Mouse (Mus musculus) bone marrow, adult 2 months (tissue): ENCODE measurements around the gene Tmem39b. TPM values are rescaled to one million over a fixed set of nuclear protein-coding genes. Genes with fewer than 3 reads are reported as not detected.
A peak's percentile ranks its signal among the peaks of the same experiment; 100 is the strongest.

Experiments used
- H3K27ac ChIP-seq: fragments of 200-500 bp; 2 replicates; pipeline ENCODE4 v1.5.1; 2012; ENCODE audit warnings: low read depth, mild to moderate bottlenecking, control low read depth, inconsistent platforms, low read length; ENCODE audit not compliant: control insufficient read depth, poor library complexity, insufficient read depth
- H3K4me1 ChIP-seq: fragments of 200-500 bp; 2 replicates; pipeline ENCODE4 v1.6.1; 2011; ENCODE audit warnings: low read length; ENCODE audit not compliant: control insufficient read depth, insufficient read depth
- H3K4me3 ChIP-seq: fragments of 200-500 bp; replicated peaks from 2 replicates; pipeline ENCODE3; 2011; ENCODE audit warnings: mild to moderate bottlenecking, low read depth, low read length, control low read depth; ENCODE audit not compliant: control insufficient read depth
- CTCF ChIP-seq: fragments of 200-500 bp; IDR thresholded peaks from 2 replicates; pipeline ENCODE4 v1.5.1; 2011; ENCODE audit warnings: low read length, control low read depth; ENCODE audit not compliant: control insufficient read depth, insufficient read depth
- POLR2A ChIP-seq: fragments of 200-500 bp; IDR thresholded peaks from 2 replicates; pipeline ENCODE4 v1.6.1; 2011; ENCODE audit warnings: low read depth, mild to moderate bottlenecking, control low read depth, low read length, borderline replicate concordance; ENCODE audit not compliant: control insufficient read depth
- WGBS: fragments of 180-500 bp; shearing (Covaris S2); methylation state at CpG from one replicate; pipeline ENCODE4 v1.1.7; 2018; 5-methylcytosine and 5-hydroxymethylcytosine counted together
- polyA plus RNA-seq: library from polyadenylated mRNA; stranded (reverse); fragments of >200 nt; gene quantifications from 2 replicates; pipeline ENCODE4 v1.2.4, GENCODE M21; 2011; ENCODE audit warnings: low replicate concordance; ENCODE audit not compliant: missing spikeins, insufficient read depth, insufficient read length

The Tmem39b gene
- polyA plus RNA-seq, 1 experiment: 9.3 TPM

DNA sequence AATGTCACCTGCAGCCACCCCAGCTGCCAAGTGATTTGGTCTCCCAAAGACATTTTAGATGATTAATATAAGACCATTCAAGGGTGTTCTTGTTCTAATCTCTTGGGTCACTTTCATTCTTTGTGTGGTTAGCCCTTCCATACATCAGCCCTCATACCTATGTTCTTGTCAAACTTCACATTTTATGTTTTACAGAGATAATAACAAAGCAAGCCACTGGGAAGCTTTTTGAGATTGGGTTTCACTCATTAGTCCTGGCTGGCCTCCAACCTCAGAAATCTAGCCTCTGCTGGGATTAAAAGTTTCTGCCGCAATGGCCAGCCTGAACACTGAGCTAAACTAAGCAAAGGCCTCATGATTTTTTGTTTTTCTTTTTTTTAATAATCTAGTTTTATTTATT lies 3.6 kb upstream of the Tmem39b start:
- Histone ChIP-seq H3K4me3 (no peak overlapping the region), H3K27ac (no peak overlapping the region), H3K4me1 (no peaks in the 10 kb centered on the region)
- no peak for TF ChIP-seq POLR2A
- 64% methylated on average over 1 of the region's 1 CpGs for WGBS

DNA sequence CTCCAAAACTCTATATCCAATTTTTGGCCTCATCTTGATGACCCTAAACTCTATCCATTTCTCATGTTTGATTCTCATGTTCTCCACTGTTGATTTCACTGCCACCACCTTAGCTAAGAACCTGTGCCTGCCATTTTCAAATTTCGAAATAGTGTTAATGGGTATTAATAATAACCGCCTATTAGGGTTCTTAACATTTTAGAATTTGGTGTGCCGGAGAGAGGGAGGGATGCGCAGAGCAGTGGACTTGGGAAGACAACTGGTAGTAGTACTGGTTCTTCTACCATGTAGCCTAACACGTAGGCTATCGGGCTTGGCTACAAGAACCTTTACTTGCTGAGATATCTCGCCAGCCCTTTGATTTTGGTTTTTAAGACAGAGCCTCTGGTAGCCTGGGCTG lies 553 bp upstream of the Tmem39b start:
- no peak for TF ChIP-seq POLR2A
- TF ChIP-seq CTCF: no peak
- WGBS: 80% methylated on average over 7 of the region's 7 CpGs
- H3K27ac ChIP-seq: no peak overlapping the region
- H3K4me1 ChIP-seq: peaks cover 1% of the 10 kb centered on the region; the same call in 1 of the 2 replicates
- no peak overlapping the region for H3K4me3 ChIP-seq

DNA sequence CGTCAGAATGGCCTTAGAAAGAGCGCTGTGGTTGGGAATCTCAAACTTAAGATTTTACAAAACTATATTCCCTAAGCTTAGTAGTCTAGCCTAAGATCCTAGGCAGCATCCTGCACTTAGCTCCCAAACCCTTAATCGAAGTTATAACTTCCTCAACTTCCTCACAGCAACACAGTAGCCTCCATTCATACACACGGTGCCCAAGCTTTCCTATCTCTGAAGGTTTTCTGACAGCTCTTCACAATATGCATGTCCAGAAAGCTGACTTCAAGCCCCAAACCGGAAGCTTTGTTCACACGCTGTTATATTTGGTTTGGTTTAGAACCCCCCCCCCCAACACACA lies 852 bp downstream of the Tmem39b start:
- TF ChIP-seq POLR2A (no peak), CTCF (no peak)
- Histone ChIP-seq H3K4me1 (peaks cover 1% of the 10 kb centered on the region; the same call in 1 of the 2 replicates), H3K27ac (no peak overlapping the region), H3K4me3 (peak overlapping the region; percentile 81)
- WGBS: 17% methylated on average over 6 of the region's 6 CpGs

DNA sequence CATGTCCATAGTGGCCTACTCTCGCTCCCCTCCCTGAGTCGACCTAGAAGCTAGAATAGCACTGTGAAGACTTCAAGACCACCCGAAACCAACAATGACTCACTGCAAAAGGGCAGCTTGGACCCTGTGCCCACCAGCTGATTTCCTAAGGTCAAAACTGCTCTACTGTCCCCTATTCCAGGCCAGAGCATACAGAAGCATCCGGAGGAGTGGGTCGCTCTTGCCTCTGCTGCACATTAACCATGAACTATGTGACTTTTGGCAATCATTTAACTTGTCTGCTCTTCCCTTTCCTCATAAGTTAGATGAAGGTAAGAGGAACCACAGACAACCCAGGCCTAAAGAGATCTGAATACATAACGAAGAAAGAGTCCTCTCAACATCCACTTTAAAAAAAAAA lies 12.1 kb downstream of the Tmem39b start:
- WGBS: 88% methylated on average over 6 of the region's 6 CpGs
- Histone ChIP-seq H3K27ac (no peak overlapping the region), H3K4me3 (no peak overlapping the region), H3K4me1 (no peaks in the 10 kb centered on the region)
- TF ChIP-seq POLR2A (no peak), CTCF (no peak)

DNA sequence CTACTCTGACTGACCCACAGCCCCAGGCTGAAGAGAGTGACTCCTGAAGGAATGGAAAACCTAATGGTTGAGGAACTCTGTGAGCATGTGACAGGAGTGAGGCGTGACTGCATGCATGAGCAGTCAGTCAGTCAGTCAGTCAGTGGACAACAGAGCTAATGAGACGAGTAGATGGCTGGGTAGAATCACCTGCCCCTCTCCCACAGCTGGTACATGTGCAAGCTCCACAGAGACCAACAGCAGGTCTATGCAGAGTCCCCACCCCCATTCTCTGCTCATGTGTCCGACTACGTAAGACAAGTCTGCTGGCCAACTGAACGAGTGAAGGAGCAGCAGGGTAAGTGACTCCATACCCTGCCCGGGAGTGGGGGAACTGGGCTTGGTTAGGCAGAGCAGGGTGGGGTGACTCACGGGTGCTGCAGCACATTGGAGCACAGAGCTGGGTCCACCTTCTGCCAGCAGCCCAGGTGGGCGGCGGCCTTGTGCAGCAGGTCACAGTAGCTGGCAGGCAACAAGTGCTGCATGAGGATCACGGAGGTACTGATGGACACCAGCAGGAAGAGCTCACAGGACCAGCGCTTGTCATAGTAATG lies 12.6 kb downstream of the Tmem39b start:
- WGBS: 93% methylated on average over 11 of the region's 11 CpGs
- Histone ChIP-seq H3K4me1 (no peaks in the 10 kb centered on the region), H3K27ac (no peak overlapping the region), H3K4me3 (no peak overlapping the region)
- TF ChIP-seq CTCF (no peak), POLR2A (no peak)

DNA sequence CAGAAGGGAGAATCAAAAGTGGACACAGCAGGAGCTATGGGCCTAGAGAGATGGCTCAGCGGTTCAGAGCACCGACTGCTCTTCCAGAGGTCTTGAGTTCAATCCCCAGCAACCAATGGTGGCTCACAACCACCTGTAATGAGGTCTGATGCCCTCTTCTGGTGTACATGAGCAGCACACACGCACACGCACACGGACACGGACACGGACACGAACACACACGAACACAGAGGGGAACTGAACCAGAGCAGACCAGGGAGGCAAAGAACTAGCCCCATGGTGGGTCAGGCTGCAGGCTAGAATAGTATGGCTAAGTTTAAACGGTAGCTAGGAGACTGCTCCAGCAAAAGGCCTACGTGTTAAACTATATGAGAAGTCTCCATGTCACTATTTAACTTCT lies 14.8 kb downstream of the Tmem39b start:
- TF ChIP-seq CTCF (no peak), POLR2A (no peak)
- no peaks in the 10 kb centered on the region for H3K4me1 ChIP-seq
- H3K27ac ChIP-seq: no peak overlapping the region
- WGBS: 88% methylated on average over 11 of the region's 11 CpGs
- H3K4me3 ChIP-seq: no peak overlapping the region

DNA sequence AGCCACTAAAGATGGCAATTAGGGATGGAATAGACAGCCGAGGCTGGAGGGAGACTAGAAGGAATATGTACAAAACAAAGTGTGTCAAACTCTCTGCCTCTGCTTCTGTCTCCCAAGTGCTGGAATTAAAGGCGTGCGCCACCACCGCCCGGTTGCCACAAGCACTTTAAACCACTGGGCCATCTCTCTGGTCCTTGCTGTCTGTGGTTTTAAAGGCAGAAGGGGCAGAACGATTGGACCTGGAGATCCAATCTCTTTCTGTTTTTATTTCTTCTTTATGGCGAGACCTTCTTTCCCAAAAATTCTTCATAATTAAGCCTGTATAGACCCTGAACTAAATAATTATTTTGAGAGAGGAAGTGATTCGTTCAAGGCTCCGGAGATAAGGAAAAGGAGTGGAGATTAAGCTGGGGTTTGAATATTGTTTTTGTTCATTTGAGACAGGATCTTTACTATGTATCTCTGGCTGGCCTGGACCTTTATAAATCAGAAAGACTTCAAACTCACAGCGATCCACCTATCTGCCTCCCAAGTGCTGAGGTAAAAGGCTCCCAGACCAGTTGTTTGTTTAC lies 23.7 kb downstream of the Tmem39b start:
- Histone ChIP-seq H3K4me1 (no peaks in the 10 kb centered on the region), H3K27ac (peak overlapping the region; percentile 95; the same call in 1 of the 2 replicates), H3K4me3 (peak overlapping the region; percentile 90)
- 2% methylated on average over 10 of the region's 10 CpGs for WGBS
- TF ChIP-seq CTCF (no peak), POLR2A (no peak)

DNA sequence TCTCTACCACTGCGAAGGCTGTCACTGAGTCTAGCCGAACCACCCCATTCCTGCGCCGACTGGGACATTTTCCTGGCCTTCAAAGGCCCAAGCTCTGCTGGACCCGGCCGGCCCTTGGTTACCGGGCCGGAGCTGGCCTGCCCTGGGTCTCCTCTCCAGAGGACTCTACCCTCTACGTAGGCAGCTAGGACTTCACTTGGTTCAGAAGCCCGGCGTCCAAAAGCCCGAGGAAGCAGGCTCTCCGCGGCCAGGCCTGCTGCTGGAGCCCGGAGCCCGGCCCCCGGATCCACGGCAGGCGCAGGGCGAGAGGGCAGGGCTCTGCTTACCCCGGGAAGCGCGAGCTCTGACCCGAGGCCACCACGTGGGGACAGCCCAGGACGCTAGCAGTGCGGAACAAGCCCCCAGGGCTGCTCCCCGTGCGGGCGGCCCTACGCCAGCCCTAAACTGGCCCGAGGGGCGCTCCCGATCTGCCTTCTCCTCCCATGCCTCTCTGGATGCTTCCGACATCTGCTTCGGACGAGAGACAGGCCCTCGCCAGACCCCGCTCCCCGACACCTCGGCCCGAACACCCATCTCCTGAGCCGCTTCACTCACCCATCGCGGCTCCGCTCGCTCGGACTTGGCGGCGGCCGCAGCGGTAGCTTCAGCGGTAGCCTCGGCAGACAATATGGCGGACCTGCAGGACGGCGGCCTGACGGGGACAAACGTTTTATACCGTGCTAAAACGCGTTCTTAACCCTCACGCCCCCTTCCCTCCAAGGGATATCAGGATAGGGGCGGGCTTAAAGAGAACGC lies 24.4 kb downstream of the Tmem39b start, which contains the start of gene Kpna6:
TSS of gene Kpna6 (minus strand) at position 685 of the 795 bp plus-strand sequence.
- peak within 1 kb of the TSS; percentile 90 for H3K4me3 ChIP-seq
- under 1% methylated on average over 65 of the region's 65 CpGs for WGBS
- peak within 1 kb of the TSS; percentile 95 for H3K27ac ChIP-seq
- no peaks in the 10 kb centered on the region for H3K4me1 ChIP-seq
- TF ChIP-seq CTCF (no peak), POLR2A (no peak)
